Mouse (Mus musculus) kidney, postnatal 0 days (tissue): ENCODE data around the gene Cfap73. TPM values are rescaled to one million over a fixed set of nuclear protein-coding genes. Genes with fewer than 3 reads are reported as not detected.

Source experiments
- ATAC-seq: fragments of 200-750 bp; cut with Nextera tagmentation; replicated peaks from 2 replicates; pipeline ENCODE4 v1.8.0; 2017; ENCODE audit warnings: low read depth, moderate number of reproducible peaks, moderate TSS enrichment, moderate library complexity; ENCODE audit not compliant: low FRiP score
- DNase-seq: peaks from one replicate; pipeline ENCODE4 v3.0.0-alpha.2; 2016; ENCODE audit warnings: low spot score
- H3K27ac ChIP-seq: fragments of 300-500 bp; sonication (generic); 2 replicates; pipeline ENCODE4 v1.5.1; 2014; ENCODE audit warnings: mild to moderate bottlenecking
- H3K27me3 ChIP-seq: fragments of 300-500 bp; sonication (generic); 2 replicates; pipeline ENCODE4 v1.6.1; 2014; ENCODE audit warnings: low read length, mixed read lengths; ENCODE audit not compliant: insufficient read depth
- H3K36me3 ChIP-seq: fragments of 300-500 bp; sonication (generic); 2 replicates; pipeline ENCODE4 v1.6.1; 2014; ENCODE audit warnings: low read length, mixed read lengths; ENCODE audit not compliant: insufficient read depth
- H3K4me1 ChIP-seq: fragments of 300-500 bp; sonication (generic); replicated peaks from 2 replicates; pipeline ENCODE4 v1.6.1; 2014; ENCODE audit warnings: antibody characterized with exemption, low read length, mixed read lengths; ENCODE audit not compliant: insufficient read depth
- H3K4me2 ChIP-seq: fragments of 300-500 bp; sonication (generic); 2 replicates; pipeline ENCODE4 v1.6.1; 2014; ENCODE audit warnings: mild to moderate bottlenecking, low read length, moderate library complexity, mixed read lengths
- H3K4me3 ChIP-seq: fragments of 300-500 bp; sonication (generic); replicated peaks from 2 replicates; pipeline ENCODE4 v1.5.1; 2014; ENCODE audit warnings: low read depth, low read length
- H3K9ac ChIP-seq: fragments of 300-500 bp; sonication (generic); 2 replicates; pipeline ENCODE4 v1.6.1; 2014; ENCODE audit warnings: low read depth, low read length
- H3K9me3 ChIP-seq: fragments of 300-500 bp; sonication (generic); replicated peaks from 2 replicates; pipeline ENCODE4 v1.6.1; 2016; ENCODE audit warnings: low read length, inconsistent platforms, mixed read lengths
- CTCF ChIP-seq: IDR thresholded peaks from 2 replicates; pipeline ENCODE4 v1.5.1; 2016; ENCODE audit warnings: antibody characterized with exemption, low read depth, mild to moderate bottlenecking, moderate library complexity
- WGBS: fragments of 180-500 bp; shearing (Covaris S2); extraction: QIAGEN DNeasy Blood & Tissue Kit; methylation state at CpG from one replicate; pipeline ENCODE4 v1.1.7; 2014; 5-methylcytosine and 5-hydroxymethylcytosine counted together
- polyA plus RNA-seq: library from polyadenylated mRNA; unstranded; fragments of >200 nt; fragmentation: Nextera tagmentation; extraction: Ambion mirVana; gene quantifications from 2 replicates; pipeline ENCODE4 v1.2.1, GENCODE M21; 2015

Gene Cfap73
- polyA plus RNA-seq, 1 experiment from 2014 or later = not detected

GRCm38 (mm10) chr5:120621078-120621765, 12.8 kb downstream of the Cfap73 start:
- Histone ChIP-seq H3K9me3 (no peaks in the 10 kb centered on the region), H3K27me3 (no peaks in the 10 kb centered on the region), H3K4me2 (no peak overlapping the region), H3K9ac (no peak overlapping the region), H3K27ac (no peak overlapping the region; the same call in 1 of the 2 replicates), H3K4me1 (no peaks in the 10 kb centered on the region), H3K4me3 (no peak overlapping the region), H3K36me3 (peaks cover 85% of the 10 kb centered on the region)
- TF ChIP-seq CTCF = no peak
- WGBS = 70% methylated on average over 23 of the region's 23 CpGs
- ATAC-seq = peak; percentile 31; the same call in 1 of the 2 replicates
- DNase-seq = peak; percentile 24

- Histone ChIP-seq H3K27ac (no peak overlapping the region; the same call in 1 of the 2 replicates), H3K4me3 (no peak overlapping the region), H3K9ac (no peak overlapping the region), H3K4me2 (no peak overlapping the region), H3K36me3 (peaks cover 79% of the 10 kb centered on the region), H3K4me1 (no peaks in the 10 kb centered on the region), H3K27me3 (no peaks in the 10 kb centered on the region), H3K9me3 (no peaks in the 10 kb centered on the region)
- 72% methylated on average over 18 of the region's 18 CpGs for WGBS
- ATAC-seq (peak; percentile 16; the same call in 1 of the 2 replicates), DNase-seq (peak; percentile 79)
- TF ChIP-seq CTCF = peak; percentile 99
Observed at GRCm38 (mm10) chr5:120620375-120621077, 13.5 kb downstream of the Cfap73 start.

- ATAC-seq (no peak), DNase-seq (peak; percentile 43)
- Histone ChIP-seq H3K27me3 (no peaks in the 10 kb centered on the region), H3K4me2 (no peak overlapping the region), H3K4me1 (no peaks in the 10 kb centered on the region), H3K9ac (no peak overlapping the region), H3K36me3 (peaks cover 67% of the 10 kb centered on the region), H3K9me3 (no peaks in the 10 kb centered on the region), H3K27ac (no peak overlapping the region), H3K4me3 (no peak overlapping the region)
- peak; percentile 84 for TF ChIP-seq CTCF
- WGBS = 21% methylated on average over 5 of the region's 5 CpGs
Observed at GRCm38 (mm10) chr5:120619201-120619600, 14.8 kb downstream of the Cfap73 start.

- DNase-seq (no peak), ATAC-seq (no peak)
- peaks cover 63% of the 10 kb centered on the region for H3K36me3 ChIP-seq
- H3K9me3 ChIP-seq = no peaks in the 10 kb centered on the region
- no peak for TF ChIP-seq CTCF
- H3K27ac ChIP-seq = no peak overlapping the region
- no peak overlapping the region for H3K4me3 ChIP-seq
- H3K4me1 ChIP-seq = 0 out of 2 replicates have a peak, but pooled peaks cover 2% of the 10 kb centered on the region
- H3K9ac ChIP-seq = no peak overlapping the region
- WGBS = 86% methylated on average over 12 of the region's 12 CpGs
- H3K4me2 ChIP-seq = no peak overlapping the region
- no peaks in the 10 kb centered on the region for H3K27me3 ChIP-seq
Observed at GRCm38 (mm10) chr5:120618778-120619177, 15.3 kb downstream of the Cfap73 start.

- Histone ChIP-seq H3K36me3 (peaks cover 40% of the 10 kb centered on the region), H3K9me3 (no peaks in the 10 kb centered on the region), H3K4me2 (no peak overlapping the region), H3K4me1 (peaks cover 11% of the 10 kb centered on the region; the same call in 1 of the 2 replicates), H3K27ac (no peak overlapping the region), H3K4me3 (no peak overlapping the region), H3K27me3 (no peaks in the 10 kb centered on the region), H3K9ac (no peak overlapping the region)
- ATAC-seq (no peak), DNase-seq (no peak)
- WGBS = 96% methylated on average over 4 of the region's 4 CpGs
- peak; percentile 65 for TF ChIP-seq CTCF
Observed at GRCm38 (mm10) chr5:120615903-120616302, 18.1 kb downstream of the Cfap73 start.

GRCm38 (mm10) chr5:120612822-120613604, 21.0 kb downstream of the Cfap73 start:
- WGBS = under 1% methylated on average over 69 of the region's 69 CpGs
- Histone ChIP-seq H3K27ac (peak overlapping the region; percentile 85), H3K4me3 (peak overlapping the region; percentile 59), H3K9ac (peak overlapping the region; percentile 70), H3K36me3 (peaks cover 13% of the 10 kb centered on the region; the same call in 1 of the 2 replicates), H3K4me1 (peaks cover 11% of the 10 kb centered on the region; the same call in 1 of the 2 replicates), H3K9me3 (no peaks in the 10 kb centered on the region), H3K4me2 (peak overlapping the region; percentile 92), H3K27me3 (no peaks in the 10 kb centered on the region)
- ATAC-seq = peak; percentile 92
- peak; percentile 8; the same call in 1 of the 2 replicates for TF ChIP-seq CTCF
- DNase-seq = peak; percentile 100
